Mouse (Mus musculus): ENCODE results near the gene Olfr905. TPM values are rescaled to one million over a fixed set of nuclear protein-coding genes. Genes with fewer than 3 reads are reported as not detected.

The Olfr905 gene
- not detected in 2 replicates for polyA plus RNA-seq (2015; fragmentation: Nextera tagmentation; extraction: Ambion mirVana)

DNA sequence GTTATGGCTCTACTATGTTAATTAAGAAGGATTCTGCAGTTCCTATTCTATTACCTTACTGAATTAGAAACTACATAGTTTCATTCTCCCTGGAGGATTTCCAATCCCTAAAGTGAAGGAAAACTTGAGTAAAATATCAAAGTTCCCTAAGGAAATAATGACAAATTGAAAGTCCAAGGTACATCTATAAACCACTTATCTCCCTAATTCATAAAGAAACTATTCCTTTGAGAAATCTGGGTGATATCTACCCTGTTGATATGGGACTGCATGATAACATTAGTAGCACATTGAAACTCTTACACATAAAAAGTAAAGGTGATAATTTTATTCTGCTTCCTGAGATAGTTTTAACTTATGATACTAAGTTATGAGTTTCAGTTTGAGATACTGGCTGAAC is at the start of gene Olfr905:
Gene Olfr905 (plus strand): TSS at position 301 of the 400 bp plus-strand sequence.
- Histone ChIP-seq H3K4me2 (no peak within 1 kb of the TSS), H3K27ac (replicated peaks) (no peak within 1 kb of the TSS), H3K9me3 (no peaks in the 10 kb centered on the region), H3K4me3 (no peak within 1 kb of the TSS), H3K4me1 (replicated peaks) (no peaks in the 10 kb centered on the region), H3K36me3 (no peaks in the 10 kb centered on the region), H3K9ac (no peak within 1 kb of the TSS), H3K27me3 (no peaks in the 10 kb centered on the region)
- ATAC-seq (ENCODE audit: low read depth) = no peak

DNA sequence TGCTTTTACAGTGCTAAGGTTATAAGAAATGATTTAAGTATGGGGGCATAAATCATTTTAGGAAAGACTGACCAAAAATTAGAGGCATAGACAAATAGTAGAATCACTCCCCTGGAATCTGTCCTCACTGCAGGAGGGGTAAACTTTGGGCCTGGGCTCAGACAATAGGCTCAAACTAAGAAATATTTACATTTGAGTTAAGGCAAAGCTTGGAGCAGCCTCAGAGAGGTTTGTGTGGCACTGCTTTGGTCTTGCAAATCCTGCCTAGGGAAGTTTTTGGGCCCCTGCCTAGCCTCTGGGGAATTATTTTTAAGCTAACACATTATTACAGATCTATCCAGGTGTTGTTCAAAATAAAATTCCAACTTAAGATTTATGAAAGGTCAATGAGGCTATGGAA is 47.1 kb upstream of the Olfr905 start:
- ATAC-seq (ENCODE audit: low read depth) = no peak
- H3K27me3 ChIP-seq = no peaks in the 10 kb centered on the region
- no peaks in the 10 kb centered on the region for H3K36me3 ChIP-seq
- H3K4me2 ChIP-seq = no peak overlapping the region
- no peak overlapping the region for H3K27ac ChIP-seq (replicated peaks)
- H3K4me3 ChIP-seq = no peak overlapping the region
- H3K9ac ChIP-seq = no peak overlapping the region
- no peaks in the 10 kb centered on the region for H3K4me1 ChIP-seq (replicated peaks)
- 0 out of 2 replicates have a peak, but pooled peaks cover 4% of the 10 kb centered on the region for H3K9me3 ChIP-seq

- Histone ChIP-seq H3K36me3 (no peaks in the 10 kb centered on the region), H3K4me1 (replicated peaks) (no peaks in the 10 kb centered on the region), H3K27ac (replicated peaks) (no peak overlapping the region), H3K4me2 (no peak overlapping the region), H3K9me3 (0 out of 2 replicates have a peak, but pooled peaks cover 4% of the 10 kb centered on the region), H3K9ac (no peak overlapping the region), H3K4me3 (no peak overlapping the region), H3K27me3 (no peaks in the 10 kb centered on the region)
- ATAC-seq (ENCODE audit: low read depth) = no peak
- WGBS = 62% methylated on average over 1 of the region's 1 CpGs
Measured at GRCm38 (mm10) chr9:38427026-38427425, 43.9 kb upstream of the Olfr905 start.

DNA sequence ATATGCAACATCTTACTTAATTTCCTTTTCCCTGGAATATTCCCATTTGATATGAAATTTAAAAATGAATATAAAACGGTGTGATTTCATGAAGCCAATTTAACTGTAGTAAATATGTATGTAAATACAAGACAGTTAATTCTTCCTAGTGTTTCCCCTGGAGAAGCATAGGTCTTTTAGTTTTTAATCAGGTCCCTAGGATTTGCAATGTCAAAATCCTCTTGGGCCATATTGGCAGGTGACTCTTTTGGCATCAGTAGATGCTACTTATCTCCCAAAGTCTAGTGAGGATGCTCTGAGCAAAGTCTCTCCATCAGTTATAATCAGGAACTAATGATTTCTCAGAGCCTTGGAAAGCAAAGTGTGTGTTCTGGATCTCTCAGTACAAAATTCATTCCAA is 41.8 kb upstream of the Olfr905 start, which contains the start of gene Olfr901:
Gene Olfr901 (plus strand): TSS at position 301 of the 400 bp plus-strand sequence.
- Histone ChIP-seq H3K9ac (no peak within 1 kb of the TSS), H3K27ac (replicated peaks) (no peak within 1 kb of the TSS), H3K4me1 (replicated peaks) (no peaks in the 10 kb centered on the region), H3K4me2 (no peak within 1 kb of the TSS), H3K9me3 (0 out of 2 replicates have a peak, but pooled peaks cover 4% of the 10 kb centered on the region), H3K27me3 (no peaks in the 10 kb centered on the region), H3K4me3 (no peak within 1 kb of the TSS), H3K36me3 (no peaks in the 10 kb centered on the region)
- ATAC-seq (ENCODE audit: low read depth) = no peak
- WGBS = 79% methylated on average over 1 of the region's 1 CpGs

DNA sequence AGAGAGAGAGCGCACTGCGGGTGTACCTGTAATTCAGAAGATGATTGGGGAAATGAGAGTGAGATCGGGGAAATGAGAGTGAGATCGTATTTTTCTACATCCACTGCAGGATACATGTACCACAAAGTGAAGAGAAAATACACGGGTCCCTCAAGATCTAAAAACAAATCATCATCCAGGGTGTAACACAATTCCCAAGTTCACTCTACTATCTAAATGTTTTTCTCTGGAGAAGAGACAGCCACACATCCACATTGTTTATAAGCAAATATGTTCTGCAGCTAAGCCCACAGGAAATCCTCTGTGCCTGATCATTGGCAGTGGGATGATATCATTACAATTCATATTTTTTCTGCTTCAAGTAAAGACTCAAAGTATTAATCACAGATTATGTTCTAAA is 23.6 kb upstream of the Olfr905 start, which contains the start of gene Olfr902:
Gene Olfr902 (plus strand): TSS at position 301 of the 400 bp plus-strand sequence.
- H3K9ac ChIP-seq = no peak within 1 kb of the TSS
- no peak for ATAC-seq (ENCODE audit: low read depth)
- H3K4me2 ChIP-seq = no peak within 1 kb of the TSS
- no peak within 1 kb of the TSS for H3K27ac ChIP-seq (replicated peaks)
- H3K27me3 ChIP-seq = no peaks in the 10 kb centered on the region
- H3K36me3 ChIP-seq = no peaks in the 10 kb centered on the region
- WGBS = 91% methylated on average over 5 of the region's 5 CpGs
- no peak within 1 kb of the TSS for H3K4me3 ChIP-seq
- no peaks in the 10 kb centered on the region for H3K4me1 ChIP-seq (replicated peaks)
- H3K9me3 ChIP-seq = no peaks in the 10 kb centered on the region

DNA sequence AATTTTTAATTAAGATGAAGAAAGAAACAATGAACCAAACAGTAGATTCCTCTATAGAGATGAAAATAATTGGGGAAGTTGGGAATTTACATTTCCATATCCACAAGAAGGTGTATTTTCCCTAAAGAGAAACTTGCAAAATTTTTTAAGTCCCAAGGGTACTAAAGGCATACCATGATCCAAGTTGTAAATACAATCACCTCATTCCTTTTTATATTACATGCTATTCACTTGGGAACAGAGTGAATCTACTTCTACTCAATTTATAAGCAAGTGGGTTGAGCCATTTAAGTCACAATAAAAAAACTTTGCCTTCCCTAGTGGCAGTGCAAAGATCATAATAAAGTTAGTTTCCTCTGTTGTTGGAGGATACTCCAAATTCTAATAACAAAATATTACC is 8.1 kb upstream of the Olfr905 start, which contains the start of gene Olfr904:
Gene Olfr904 (plus strand): TSS at position 301 of the 400 bp plus-strand sequence.
- Histone ChIP-seq H3K27ac (replicated peaks) (no peak within 1 kb of the TSS), H3K4me2 (no peak within 1 kb of the TSS), H3K4me3 (no peak within 1 kb of the TSS), H3K27me3 (no peaks in the 10 kb centered on the region), H3K36me3 (no peaks in the 10 kb centered on the region), H3K9me3 (no peaks in the 10 kb centered on the region), H3K9ac (no peak within 1 kb of the TSS), H3K4me1 (replicated peaks) (no peaks in the 10 kb centered on the region)
- no peak for ATAC-seq (ENCODE audit: low read depth)

- H3K36me3 ChIP-seq = no peaks in the 10 kb centered on the region
- no peak within 1 kb of the TSS for H3K9ac ChIP-seq
- no peak within 1 kb of the TSS for H3K4me2 ChIP-seq
- 92% methylated on average over 3 of the region's 3 CpGs for WGBS
- no peak for ATAC-seq (ENCODE audit: low read depth)
- no peak within 1 kb of the TSS for H3K27ac ChIP-seq (replicated peaks)
- H3K4me3 ChIP-seq = no peak within 1 kb of the TSS
- H3K27me3 ChIP-seq = no peaks in the 10 kb centered on the region
- H3K4me1 ChIP-seq (replicated peaks) = no peaks in the 10 kb centered on the region
- H3K9me3 ChIP-seq = no peaks in the 10 kb centered on the region
Measured at GRCm38 (mm10) chr9:38486785-38487184, 15.9 kb downstream of the Olfr905 start, which contains the start of gene Olfr906. Olfr906 (plus strand) TSS chr9:38487085.

DNA sequence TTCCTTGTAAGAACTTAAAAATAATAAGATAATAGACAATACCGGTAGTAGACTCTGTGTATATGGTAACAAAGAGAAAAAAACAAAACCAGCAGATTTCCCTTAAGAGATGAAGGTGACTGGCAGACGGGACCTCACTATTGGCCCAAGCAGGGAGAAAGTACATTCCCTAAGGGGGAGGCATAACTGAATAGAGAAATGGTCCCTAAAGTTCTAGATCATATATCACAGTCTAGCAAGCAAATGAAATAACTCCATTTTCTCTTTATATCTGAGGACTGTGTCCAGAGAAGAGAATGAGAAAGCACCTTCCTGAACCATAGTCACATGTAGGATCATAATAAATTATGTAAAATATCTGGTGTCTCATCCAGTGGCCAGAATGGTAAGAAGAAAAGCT is 24.6 kb downstream of the Olfr905 start, which contains the start of gene Olfr907:
Gene Olfr907 (plus strand): TSS at position 301 of the 400 bp plus-strand sequence.
- ATAC-seq (ENCODE audit: low read depth) = no peak
- Histone ChIP-seq H3K9ac (no peak within 1 kb of the TSS), H3K4me3 (no peak within 1 kb of the TSS), H3K4me2 (no peak within 1 kb of the TSS), H3K27ac (replicated peaks) (no peak within 1 kb of the TSS), H3K9me3 (no peaks in the 10 kb centered on the region), H3K4me1 (replicated peaks) (no peaks in the 10 kb centered on the region), H3K27me3 (no peaks in the 10 kb centered on the region), H3K36me3 (no peaks in the 10 kb centered on the region)
- 86% methylated on average over 2 of the region's 2 CpGs for WGBS

DNA sequence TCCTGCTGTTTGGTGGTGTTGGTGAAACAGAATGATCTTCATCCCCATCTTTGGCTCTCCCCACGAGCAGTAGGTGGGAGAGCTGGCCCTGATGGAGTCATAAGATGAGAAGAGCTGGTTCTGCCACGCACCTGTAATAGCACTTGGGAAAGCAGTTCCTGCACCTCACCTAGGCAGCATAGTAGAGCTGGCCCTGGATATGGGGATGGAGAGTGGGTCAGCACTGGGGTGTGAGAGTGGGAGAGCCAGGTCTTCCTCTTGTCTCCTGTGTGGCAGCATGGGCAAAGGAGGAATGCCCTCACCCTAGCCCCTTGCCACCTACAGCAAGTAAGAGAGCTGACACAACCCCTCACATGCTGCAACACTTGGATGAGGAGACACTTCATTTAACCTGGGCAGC is 41.4 kb downstream of the Olfr905 start:
- WGBS = 68% methylated on average over 2 of the region's 2 CpGs
- no peaks in the 10 kb centered on the region for H3K27me3 ChIP-seq
- H3K4me1 ChIP-seq (replicated peaks) = no peaks in the 10 kb centered on the region
- no peaks in the 10 kb centered on the region for H3K9me3 ChIP-seq
- no peak overlapping the region for H3K4me2 ChIP-seq
- H3K36me3 ChIP-seq = no peaks in the 10 kb centered on the region
- ATAC-seq (ENCODE audit: low read depth) = no peak
- H3K27ac ChIP-seq (replicated peaks) = no peak overlapping the region
- H3K9ac ChIP-seq = no peak overlapping the region
- no peak overlapping the region for H3K4me3 ChIP-seq

GRCm38 (mm10) chr9:38521280-38521679 is 50.4 kb downstream of the Olfr905 start, which contains the start of gene Olfr911-ps1:
Olfr911-ps1 (plus strand) TSS chr9:38521580.
- Histone ChIP-seq H3K9me3 (no peaks in the 10 kb centered on the region), H3K4me3 (no peak within 1 kb of the TSS), H3K27me3 (no peaks in the 10 kb centered on the region), H3K36me3 (no peaks in the 10 kb centered on the region), H3K4me1 (replicated peaks) (no peaks in the 10 kb centered on the region), H3K9ac (no peak within 1 kb of the TSS), H3K27ac (replicated peaks) (no peak within 1 kb of the TSS), H3K4me2 (no peak within 1 kb of the TSS)
- WGBS = 81% methylated on average over 1 of the region's 1 CpGs
- ATAC-seq (ENCODE audit: low read depth) = no peak

Other genes with a start within 250 kb of the Olfr905 start
- gene Olfr143, start 218.3 kb upstream of the Olfr905 start, polyA plus RNA-seq (2015; fragmentation: Nextera tagmentation; extraction: Ambion mirVana) = not detected in 2 replicates
- not detected in 2 replicates for gene Olfr895, start 203.3 kb upstream of the Olfr905 start, polyA plus RNA-seq (2015; fragmentation: Nextera tagmentation; extraction: Ambion mirVana)
- not detected in 2 replicates for gene Olfr896-ps1, start 180.0 kb upstream of the Olfr905 start, polyA plus RNA-seq (2015; fragmentation: Nextera tagmentation; extraction: Ambion mirVana)
- not detected in 2 replicates for gene Olfr25, start 142.0 kb upstream of the Olfr905 start, polyA plus RNA-seq (2015; fragmentation: Nextera tagmentation; extraction: Ambion mirVana)
- gene Olfr898, start 122.7 kb upstream of the Olfr905 start, polyA plus RNA-seq (2015; fragmentation: Nextera tagmentation; extraction: Ambion mirVana) = not detected in 2 replicates
- gene Olfr250, start 104.2 kb upstream of the Olfr905 start, polyA plus RNA-seq (2015; fragmentation: Nextera tagmentation; extraction: Ambion mirVana) = not detected in 2 replicates
- not detected in 2 replicates for gene Olfr251, start 94.0 kb upstream of the Olfr905 start, polyA plus RNA-seq (2015; fragmentation: Nextera tagmentation; extraction: Ambion mirVana)
- gene Olfr147, start 69.4 kb upstream of the Olfr905 start, polyA plus RNA-seq (2015; fragmentation: Nextera tagmentation; extraction: Ambion mirVana) = not detected in 2 replicates
- not detected in 2 replicates for gene Olfr901, start 41.7 kb upstream of the Olfr905 start, polyA plus RNA-seq (2015; fragmentation: Nextera tagmentation; extraction: Ambion mirVana)
- not detected in 2 replicates for gene Olfr902, start 23.5 kb upstream of the Olfr905 start, polyA plus RNA-seq (2015; fragmentation: Nextera tagmentation; extraction: Ambion mirVana)
- not detected in 2 replicates for gene Olfr904, start 8.0 kb upstream of the Olfr905 start, polyA plus RNA-seq (2015; fragmentation: Nextera tagmentation; extraction: Ambion mirVana)
- not detected in 2 replicates for gene Olfr906, start 16.0 kb downstream of the Olfr905 start, polyA plus RNA-seq (2015; fragmentation: Nextera tagmentation; extraction: Ambion mirVana)
- gene Olfr907, start 24.7 kb downstream of the Olfr905 start, polyA plus RNA-seq (2015; fragmentation: Nextera tagmentation; extraction: Ambion mirVana) = not detected in 2 replicates
- not detected in 2 replicates for gene Olfr911-ps1, start 50.5 kb downstream of the Olfr905 start, polyA plus RNA-seq (2015; fragmentation: Nextera tagmentation; extraction: Ambion mirVana)
- not detected in 2 replicates for gene Olfr910, start 66.7 kb downstream of the Olfr905 start, polyA plus RNA-seq (2015; fragmentation: Nextera tagmentation; extraction: Ambion mirVana)
- gene Olfr912, start 109.1 kb downstream of the Olfr905 start, polyA plus RNA-seq (2015; fragmentation: Nextera tagmentation; extraction: Ambion mirVana) = not detected in 2 replicates
- gene Olfr913, start 121.7 kb downstream of the Olfr905 start, polyA plus RNA-seq (2015; fragmentation: Nextera tagmentation; extraction: Ambion mirVana) = not detected in 2 replicates
- not detected in 2 replicates for gene Olfr914, start 134.0 kb downstream of the Olfr905 start, polyA plus RNA-seq (2015; fragmentation: Nextera tagmentation; extraction: Ambion mirVana)
- not detected in 2 replicates for gene Olfr916, start 188.8 kb downstream of the Olfr905 start, polyA plus RNA-seq (2015; fragmentation: Nextera tagmentation; extraction: Ambion mirVana)
- not detected in 2 replicates for gene Olfr917, start 194.7 kb downstream of the Olfr905 start, polyA plus RNA-seq (2015; fragmentation: Nextera tagmentation; extraction: Ambion mirVana)
- not detected in 2 replicates for gene Olfr918, start 203.5 kb downstream of the Olfr905 start, polyA plus RNA-seq (2015; fragmentation: Nextera tagmentation; extraction: Ambion mirVana)
- not detected in 2 replicates for gene Olfr919, start 232.6 kb downstream of the Olfr905 start, polyA plus RNA-seq (2015; fragmentation: Nextera tagmentation; extraction: Ambion mirVana)
- gene Vwa5a, start 247.2 kb downstream of the Olfr905 start, polyA plus RNA-seq (2015; fragmentation: Nextera tagmentation; extraction: Ambion mirVana) = 9.8 and 10.0 TPM in 2 replicates